Mouse (Mus musculus) forebrain, embryonic 16.5 days (tissue): Measurements from ENCODE around the gene Adamtsl1. TPM values are rescaled to one million over a fixed set of nuclear protein-coding genes. Genes with fewer than 3 reads are reported as not detected.

Source experiments
- ATAC-seq: fragments of 200-750 bp; cut with Nextera tagmentation; 2 replicates; pipeline ENCODE4 v1.8.0; 2017; ENCODE audit warnings: mild to moderate bottlenecking, moderate library complexity
- H3K27ac ChIP-seq: fragments of 300-500 bp; sonication (generic); 2 replicates; pipeline ENCODE4 v1.5.1; 2014; ENCODE audit warnings: low read length, control low read depth
- H3K27me3 ChIP-seq: fragments of 300-500 bp; sonication (generic); replicated peaks from 2 replicates; pipeline ENCODE4 v1.6.1; 2014; ENCODE audit warnings: low read length; ENCODE audit not compliant: control insufficient read depth, insufficient read depth
- H3K36me3 ChIP-seq: fragments of 300-500 bp; sonication (generic); 2 replicates; pipeline ENCODE4 v1.6.1; 2014; ENCODE audit not compliant: control insufficient read depth, insufficient read depth
- H3K4me1 ChIP-seq: fragments of 300-500 bp; sonication (generic); replicated peaks from 2 replicates; pipeline ENCODE4 v1.6.1; 2014; ENCODE audit warnings: low read length; ENCODE audit not compliant: control insufficient read depth, insufficient read depth
- H3K4me2 ChIP-seq: fragments of 300-500 bp; sonication (generic); 2 replicates; pipeline ENCODE4 v1.6.1; 2014; ENCODE audit warnings: mild to moderate bottlenecking, low read length, control low read depth
- H3K4me3 ChIP-seq: fragments of 300-500 bp; sonication (generic); replicated peaks from 2 replicates; pipeline ENCODE4 v1.5.1; 2014; ENCODE audit warnings: mild to moderate bottlenecking, low read length, control low read depth
- H3K9ac ChIP-seq: fragments of 300-500 bp; sonication (generic); replicated peaks from 2 replicates; pipeline ENCODE4 v1.6.1; 2014; ENCODE audit warnings: low read depth, low read length, control low read depth
- H3K9me3 ChIP-seq: fragments of 300-500 bp; sonication (generic); 2 replicates; pipeline ENCODE4 v1.6.1; 2016; ENCODE audit warnings: low read length; ENCODE audit not compliant: control insufficient read depth
- WGBS: fragments of 180-500 bp; shearing (Covaris S2); extraction: QIAGEN DNeasy Blood & Tissue Kit; methylation state at CpG from one replicate; pipeline ENCODE4 v1.1.7; 2014; 5-methylcytosine and 5-hydroxymethylcytosine counted together
- polyA plus RNA-seq: library from polyadenylated mRNA; unstranded; fragments of >200 nt; fragmentation: Nextera tagmentation; extraction: Ambion mirVana; gene quantifications from 2 replicates; pipeline ENCODE4 v1.2.1, GENCODE M21; 2015

The Adamtsl1 gene
- polyA plus RNA-seq, 1 experiment from 2014 or later: 6.7 TPM

- no peaks in the 10 kb centered on the region for H3K27me3 ChIP-seq
- H3K4me2 ChIP-seq: no peak overlapping the region
- no peak overlapping the region for H3K4me3 ChIP-seq
- peaks cover 8% of the 10 kb centered on the region; the same call in 1 of the 2 replicates for H3K4me1 ChIP-seq
- peak; percentile 93 for ATAC-seq
- H3K27ac ChIP-seq: peak overlapping the region; percentile 69
- H3K9me3 ChIP-seq: no peaks in the 10 kb centered on the region
- H3K36me3 ChIP-seq: no peaks in the 10 kb centered on the region
- no peak overlapping the region for H3K9ac ChIP-seq
- WGBS: 19% methylated on average over 1 of the region's 1 CpGs
Measured at GRCm38 (mm10) chr4:86183701-86184173, 669.8 kb downstream of the Adamtsl1 start.

DNA sequence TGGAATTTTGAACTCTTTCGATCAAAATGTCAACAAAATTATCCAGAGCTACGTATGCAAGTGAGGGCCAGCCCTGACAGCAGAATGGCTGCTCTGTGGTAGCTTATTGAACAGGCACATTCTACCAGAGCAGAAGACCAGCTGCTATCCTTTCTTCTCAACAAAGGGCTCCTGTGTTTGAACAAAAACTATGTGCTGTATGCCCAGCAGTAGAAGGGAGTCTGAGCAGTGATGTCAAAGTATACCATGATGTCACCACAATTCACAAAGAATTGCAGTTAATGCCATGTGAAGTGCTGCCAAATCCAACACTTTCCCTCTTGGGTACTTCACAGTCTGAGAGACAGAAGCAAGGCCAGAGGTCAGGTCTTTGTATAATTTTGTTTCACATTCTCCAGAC is 675.9 kb downstream of the Adamtsl1 start:
- Histone ChIP-seq H3K4me2 (no peak overlapping the region), H3K9ac (no peak overlapping the region), H3K27me3 (no peaks in the 10 kb centered on the region), H3K4me3 (no peak overlapping the region), H3K9me3 (no peaks in the 10 kb centered on the region), H3K36me3 (no peaks in the 10 kb centered on the region), H3K27ac (no peak overlapping the region), H3K4me1 (no peaks in the 10 kb centered on the region)
- ATAC-seq: peak; percentile 92
- WGBS: 32% methylated on average over 2 of the region's 2 CpGs

DNA sequence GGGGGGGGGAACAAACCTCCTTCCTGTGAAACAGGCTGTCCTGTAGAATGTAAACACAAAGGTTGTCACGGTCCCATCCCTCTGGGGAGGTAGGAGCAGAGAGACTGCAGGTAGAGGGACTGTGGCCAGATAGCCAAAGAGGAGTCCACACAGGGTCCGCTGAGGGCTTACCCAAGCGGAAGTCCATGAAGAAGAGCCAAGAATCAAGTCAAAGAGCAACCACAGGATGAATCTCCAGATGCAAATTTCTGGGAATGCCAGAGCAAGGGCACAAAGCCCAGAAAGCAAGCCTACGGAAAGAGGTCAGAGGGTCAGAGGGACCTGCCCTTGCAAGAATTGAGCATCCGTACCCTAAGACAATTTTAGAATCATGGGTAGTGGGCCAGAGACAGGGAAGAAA is 677.2 kb downstream of the Adamtsl1 start:
- H3K4me3 ChIP-seq: no peak overlapping the region
- no peaks in the 10 kb centered on the region for H3K36me3 ChIP-seq
- no peaks in the 10 kb centered on the region for H3K9me3 ChIP-seq
- H3K4me1 ChIP-seq: no peaks in the 10 kb centered on the region
- H3K9ac ChIP-seq: no peak overlapping the region
- no peak for ATAC-seq
- no peak overlapping the region for H3K4me2 ChIP-seq
- 88% methylated on average over 5 of the region's 5 CpGs for WGBS
- no peaks in the 10 kb centered on the region for H3K27me3 ChIP-seq
- no peak overlapping the region for H3K27ac ChIP-seq

DNA sequence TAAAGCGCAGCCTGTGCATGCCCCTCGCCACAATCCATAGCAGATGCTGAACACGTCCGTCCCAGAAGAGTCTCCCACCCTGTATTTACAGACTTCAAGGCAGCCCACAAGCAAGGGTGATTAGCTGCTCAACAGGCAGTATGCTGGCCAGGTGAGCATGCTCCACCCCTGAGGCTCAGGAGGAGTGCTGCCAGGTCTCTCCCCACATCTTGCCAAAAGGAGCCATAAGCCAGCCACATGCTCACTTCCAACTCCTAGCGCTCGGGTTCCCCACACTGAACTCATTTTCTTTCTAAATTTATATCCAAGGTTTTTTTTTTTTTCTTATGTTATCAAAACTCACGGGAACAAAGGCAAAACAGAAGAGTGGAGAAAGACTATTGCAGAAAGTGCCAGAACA is 687.8 kb downstream of the Adamtsl1 start:
- ATAC-seq: no peak
- 89% methylated on average over 7 of the region's 7 CpGs for WGBS
- H3K27ac ChIP-seq: no peak overlapping the region
- H3K4me2 ChIP-seq: no peak overlapping the region
- no peaks in the 10 kb centered on the region for H3K36me3 ChIP-seq
- no peaks in the 10 kb centered on the region for H3K9me3 ChIP-seq
- H3K4me3 ChIP-seq: no peak overlapping the region
- H3K4me1 ChIP-seq: no peaks in the 10 kb centered on the region
- H3K27me3 ChIP-seq: no peaks in the 10 kb centered on the region
- H3K9ac ChIP-seq: no peak overlapping the region

GRCm38 (mm10) chr4:86203288-86203687 is 689.3 kb downstream of the Adamtsl1 start:
- Histone ChIP-seq H3K9ac (no peak overlapping the region), H3K27ac (no peak overlapping the region), H3K4me3 (no peak overlapping the region), H3K4me1 (no peaks in the 10 kb centered on the region), H3K4me2 (no peak overlapping the region), H3K9me3 (no peaks in the 10 kb centered on the region), H3K27me3 (no peaks in the 10 kb centered on the region), H3K36me3 (no peaks in the 10 kb centered on the region)
- ATAC-seq: no peak
- 84% methylated on average over 2 of the region's 2 CpGs for WGBS

DNA sequence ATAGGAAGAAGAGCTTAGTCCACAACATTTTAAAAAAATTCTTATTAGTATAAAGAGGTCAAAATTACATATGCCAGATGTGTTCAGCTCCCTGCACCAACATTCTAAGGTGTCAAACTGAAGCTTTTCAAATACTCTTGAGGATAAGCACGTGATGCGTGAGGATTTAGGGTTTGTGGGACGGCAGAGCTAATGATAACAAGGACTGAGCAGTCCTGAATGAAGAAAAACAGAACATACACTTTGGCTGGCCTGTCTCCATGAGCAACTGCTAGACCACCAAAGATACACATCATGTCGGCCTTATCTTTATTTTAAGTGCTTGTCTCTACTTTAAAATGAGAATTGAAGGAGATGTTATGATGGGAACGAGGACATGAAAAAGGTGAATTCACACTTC is 710.9 kb downstream of the Adamtsl1 start:
- no peaks in the 10 kb centered on the region for H3K4me1 ChIP-seq
- H3K9me3 ChIP-seq: no peaks in the 10 kb centered on the region
- ATAC-seq: no peak
- no peak overlapping the region for H3K27ac ChIP-seq
- H3K4me3 ChIP-seq: no peak overlapping the region
- no peaks in the 10 kb centered on the region for H3K36me3 ChIP-seq
- no peaks in the 10 kb centered on the region for H3K27me3 ChIP-seq
- no peak overlapping the region for H3K4me2 ChIP-seq
- no peak overlapping the region for H3K9ac ChIP-seq
- 91% methylated on average over 5 of the region's 5 CpGs for WGBS

- H3K9me3 ChIP-seq: no peaks in the 10 kb centered on the region
- H3K4me3 ChIP-seq: no peak overlapping the region
- H3K36me3 ChIP-seq: no peaks in the 10 kb centered on the region
- no peaks in the 10 kb centered on the region for H3K27me3 ChIP-seq
- no peak overlapping the region for H3K4me2 ChIP-seq
- ATAC-seq: no peak
- WGBS: 74% methylated on average over 1 of the region's 1 CpGs
- no peaks in the 10 kb centered on the region for H3K4me1 ChIP-seq
- no peak overlapping the region for H3K9ac ChIP-seq
- H3K27ac ChIP-seq: no peak overlapping the region
Measured at GRCm38 (mm10) chr4:86227096-86227495, 713.1 kb downstream of the Adamtsl1 start.

- H3K27ac ChIP-seq: no peak overlapping the region
- no peaks in the 10 kb centered on the region for H3K36me3 ChIP-seq
- H3K4me1 ChIP-seq: no peaks in the 10 kb centered on the region
- no peaks in the 10 kb centered on the region for H3K9me3 ChIP-seq
- ATAC-seq: no peak
- no peaks in the 10 kb centered on the region for H3K27me3 ChIP-seq
- no peak overlapping the region for H3K4me3 ChIP-seq
- WGBS: 64% methylated on average over 3 of the region's 3 CpGs
- H3K4me2 ChIP-seq: no peak overlapping the region
- H3K9ac ChIP-seq: no peak overlapping the region
Measured at GRCm38 (mm10) chr4:86233197-86233596, 719.2 kb downstream of the Adamtsl1 start.

DNA sequence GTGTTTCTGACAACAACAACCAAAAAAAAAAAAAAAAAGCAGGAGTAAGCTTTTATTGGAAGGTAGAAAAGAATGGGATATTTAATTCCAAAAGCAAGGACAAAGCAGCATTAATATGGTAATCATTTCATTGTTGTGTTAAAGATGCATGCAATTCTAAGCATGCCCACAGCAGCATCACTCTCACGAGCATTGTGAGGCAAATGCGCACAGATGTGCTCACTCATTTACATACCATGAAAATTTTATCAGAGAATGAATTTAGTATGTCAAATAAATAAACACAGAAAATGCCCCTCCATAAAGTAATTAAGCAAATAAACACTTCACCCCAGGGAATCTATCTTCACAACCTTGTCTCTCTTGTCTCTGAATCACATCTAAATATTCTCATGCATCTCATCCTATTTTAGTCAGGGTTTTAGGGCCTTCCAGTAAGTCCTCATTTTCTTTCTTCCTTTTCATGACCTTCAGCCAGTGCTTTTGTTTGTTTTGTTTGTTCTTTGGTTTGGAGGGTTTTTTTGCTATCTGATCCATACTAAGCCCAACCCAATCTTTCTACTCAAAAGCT is 728.0 kb downstream of the Adamtsl1 start:
- Histone ChIP-seq H3K4me3 (no peak overlapping the region), H3K36me3 (no peaks in the 10 kb centered on the region), H3K9me3 (no peaks in the 10 kb centered on the region), H3K4me2 (no peak overlapping the region), H3K4me1 (no peaks in the 10 kb centered on the region), H3K27me3 (no peaks in the 10 kb centered on the region), H3K9ac (no peak overlapping the region), H3K27ac (no peak overlapping the region)
- peak; percentile 86 for ATAC-seq
- WGBS: 33% methylated on average over 2 of the region's 2 CpGs

GRCm38 (mm10) chr4:86270085-86270484 is 756.1 kb downstream of the Adamtsl1 start:
- Histone ChIP-seq H3K4me2 (no peak overlapping the region), H3K27ac (no peak overlapping the region), H3K9ac (no peak overlapping the region), H3K36me3 (no peaks in the 10 kb centered on the region), H3K4me1 (no peaks in the 10 kb centered on the region), H3K9me3 (no peaks in the 10 kb centered on the region), H3K4me3 (no peak overlapping the region), H3K27me3 (no peaks in the 10 kb centered on the region)
- ATAC-seq: peak; percentile 38; the same call in 1 of the 2 replicates
- 57% methylated on average over 2 of the region's 2 CpGs for whole genome bisulfite sequencing
